24 mouse cellular contexts compared by ENCODE assay signal in genomic region chr5:127129495-127129894, GRCm38 (mm10).
"Had no signal": no experiment of that assay in that cellular context is flagged by ENCODE, and none has a peak within 500 bp of the region (broad histone marks: within the 10 kb centered on the region; RNA-seq: fewer than 3 reads in every experiment).

No protein-coding gene starts in this region.

- H3K9me3 ChIP-seq: kidney, embryonic 15.5 days; limb, embryonic 15.5 days; midbrain, embryonic 15.5 days; neural tube, embryonic 13.5 days; stomach, embryonic 15.5 days had no signal

- H3K27me3 ChIP-seq: kidney, embryonic 15.5 days; limb, embryonic 12.5 days; limb, embryonic 15.5 days; midbrain, embryonic 15.5 days; neural tube, embryonic 13.5 days; stomach, embryonic 15.5 days had no signal

- H3K4me2 ChIP-seq: kidney, embryonic 15.5 days; limb, embryonic 12.5 days; limb, embryonic 15.5 days; liver, embryonic 11.5 days; lung, embryonic 14.5 days; midbrain, embryonic 11.5 days; midbrain, embryonic 15.5 days; neural tube, embryonic 13.5 days; stomach, embryonic 15.5 days had no signal

- ATAC-seq: liver, postnatal 0 days; lung, postnatal 0 days; midbrain, embryonic 15.5 days had no signal

- H3K4me3 ChIP-seq: kidney, embryonic 15.5 days; limb, embryonic 12.5 days; limb, embryonic 15.5 days; midbrain, embryonic 15.5 days; myocyte; neural tube, embryonic 13.5 days; stomach, embryonic 15.5 days had no signal

- H3K36me3 ChIP-seq: kidney, embryonic 15.5 days; limb, embryonic 12.5 days; limb, embryonic 15.5 days; midbrain, embryonic 15.5 days; neural tube, embryonic 13.5 days; stomach, embryonic 15.5 days had no signal

- H3K27ac ChIP-seq: kidney, embryonic 15.5 days; limb, embryonic 12.5 days; limb, embryonic 15.5 days; liver, embryonic 14.5 days; macrophage; midbrain, embryonic 15.5 days; neural tube, embryonic 13.5 days; stomach, embryonic 15.5 days had no signal

- H3K4me1 ChIP-seq: kidney, embryonic 15.5 days; limb, embryonic 12.5 days; limb, embryonic 15.5 days; midbrain, embryonic 15.5 days; neural tube, embryonic 13.5 days; stomach, embryonic 15.5 days had no signal

- H3K9ac ChIP-seq: kidney, embryonic 15.5 days; limb, embryonic 12.5 days; limb, embryonic 15.5 days; liver, embryonic 14.5 days; liver, postnatal 0 days; lung, embryonic 14.5 days; midbrain, embryonic 15.5 days; neural tube, embryonic 13.5 days; stomach, embryonic 15.5 days had no signal

- DNase-seq: kidney, adult 11 months; kidney, adult 8-10 months; kidney, postnatal 10 days; kidney, postnatal 36 days; layer of hippocampus, postnatal 36 days; left cerebral cortex, postnatal 4 days; liver, postnatal 0 days; lung, embryonic 14.5 days; right cerebral cortex, postnatal 14 days; spleen, adult 18-20 months; thymus, adult 18-20 months; thymus, postnatal 36 days had no signal
